Mouse (Mus musculus) liver, postnatal 0 days (tissue): Measurements from ENCODE around the gene Gmfb.

ENCODE experiments used
- CTCF ChIP-seq: sonication (generic); IDR thresholded peaks from 2 replicates; pipeline ENCODE4 v1.5.1; 2016; ENCODE audit warnings: antibody characterized with exemption, low read depth
- EP300 ChIP-seq: IDR thresholded peaks from 2 replicates; pipeline ENCODE4 v1.6.1; 2016; ENCODE audit warnings: antibody characterized with exemption, low read depth, mild to moderate bottlenecking

GRCm38 (mm10) chr14:46839326-46839725 is 17.3 kb upstream of the Gmfb start:
- TF ChIP-seq CTCF, result no peak
- TF ChIP-seq EP300, result no peak
